Mouse (Mus musculus) G1E (cell line): ENCODE results near the gene Atxn3.

Experiments
- CTCF ChIP-seq: IDR thresholded peaks from 2 replicates; pipeline ENCODE4 v1.5.1; 2012; ENCODE audit warnings: low read depth, low read length, inconsistent platforms, mixed read lengths
- GATA1 ChIP-seq: IDR thresholded peaks from 2 replicates; pipeline ENCODE4 v1.6.1; 2012; ENCODE audit warnings: borderline replicate concordance, low read length, inconsistent platforms, mixed read lengths

DNA sequence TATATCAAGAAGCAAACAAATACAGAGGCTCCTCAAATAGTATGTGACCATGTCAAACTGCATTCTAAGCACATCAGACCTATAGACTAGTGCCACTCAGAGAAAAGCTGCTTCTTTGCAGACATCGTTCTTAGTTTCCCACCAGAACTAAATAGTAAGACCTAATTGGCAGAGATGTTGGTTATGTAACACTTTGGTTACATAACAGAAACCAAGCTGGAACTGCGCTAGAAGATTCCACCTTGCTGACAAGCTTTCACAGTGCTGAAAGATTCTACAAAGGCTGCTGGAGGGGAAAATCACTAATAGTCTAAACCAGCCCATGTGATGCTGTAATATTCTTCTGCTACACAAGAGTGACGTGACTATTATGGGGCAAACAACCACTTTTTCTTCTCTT lies 22.8 kb downstream of the Atxn3 start:
- TF ChIP-seq CTCF: no peak
- no peak for TF ChIP-seq GATA1
